Mouse (Mus musculus) ES-Bruce4 (cell line): ENCODE measurements at regions not wholly inside any gene's neighbourhood (a gene's known extent, or its start where the extent isn't known, plus 50 kb on each side); places are given as distances from the start of the nearest gene placed in this dataset.

Experiments used
- H3K27ac ChIP-seq: 2 replicates; pipeline ENCODE4 v1.5.1; 2012; ENCODE audit warnings: low read length, inconsistent platforms; ENCODE audit not compliant: insufficient read depth
- H3K27me3 ChIP-seq: 2 replicates; pipeline ENCODE4 v1.6.1; 2012; ENCODE audit warnings: mild to moderate bottlenecking, low read length, inconsistent platforms; ENCODE audit not compliant: control insufficient read depth, poor library complexity, insufficient read depth, severe bottlenecking
- H3K36me3 ChIP-seq: 2 replicates; pipeline ENCODE4 v1.6.1; 2012; ENCODE audit warnings: inconsistent platforms, mild to moderate bottlenecking, low read length, moderate library complexity; ENCODE audit not compliant: control insufficient read depth, poor library complexity, insufficient read depth, severe bottlenecking
- H3K4me1 ChIP-seq: one replicate; pipeline ENCODE4 v1.8.1; 2011; ENCODE audit warnings: low read length; ENCODE audit not compliant: control insufficient read depth, insufficient read depth
- H3K4me3 ChIP-seq: 2 replicates; pipeline ENCODE4 v1.5.1; 2011; ENCODE audit warnings: low read depth, mild to moderate bottlenecking, low read length
- H3K9ac ChIP-seq: 2 replicates; pipeline ENCODE4 v1.6.1; 2012; ENCODE audit warnings: low read depth, mild to moderate bottlenecking, inconsistent platforms; ENCODE audit not compliant: poor library complexity, severe bottlenecking
- H3K9me3 ChIP-seq: replicated peaks from 2 replicates; pipeline ENCODE4 v1.6.1; 2012; ENCODE audit warnings: mild to moderate bottlenecking, low read length, inconsistent platforms; ENCODE audit not compliant: control insufficient read depth, poor library complexity, insufficient read depth, severe bottlenecking
- CTCF ChIP-seq: IDR thresholded peaks from one replicate; pipeline ENCODE4 v1.8.1; 2011; ENCODE audit warnings: low read depth, low read length
- EP300 ChIP-seq: IDR thresholded peaks from 2 replicates; pipeline ENCODE4 v1.6.1; 2011; ENCODE audit warnings: low read depth, low read length; ENCODE audit not compliant: insufficient read depth
- POLR2A ChIP-seq: IDR thresholded peaks from one replicate; pipeline ENCODE4 v1.8.1; 2011; ENCODE audit warnings: low read length; ENCODE audit not compliant: insufficient read depth

DNA sequence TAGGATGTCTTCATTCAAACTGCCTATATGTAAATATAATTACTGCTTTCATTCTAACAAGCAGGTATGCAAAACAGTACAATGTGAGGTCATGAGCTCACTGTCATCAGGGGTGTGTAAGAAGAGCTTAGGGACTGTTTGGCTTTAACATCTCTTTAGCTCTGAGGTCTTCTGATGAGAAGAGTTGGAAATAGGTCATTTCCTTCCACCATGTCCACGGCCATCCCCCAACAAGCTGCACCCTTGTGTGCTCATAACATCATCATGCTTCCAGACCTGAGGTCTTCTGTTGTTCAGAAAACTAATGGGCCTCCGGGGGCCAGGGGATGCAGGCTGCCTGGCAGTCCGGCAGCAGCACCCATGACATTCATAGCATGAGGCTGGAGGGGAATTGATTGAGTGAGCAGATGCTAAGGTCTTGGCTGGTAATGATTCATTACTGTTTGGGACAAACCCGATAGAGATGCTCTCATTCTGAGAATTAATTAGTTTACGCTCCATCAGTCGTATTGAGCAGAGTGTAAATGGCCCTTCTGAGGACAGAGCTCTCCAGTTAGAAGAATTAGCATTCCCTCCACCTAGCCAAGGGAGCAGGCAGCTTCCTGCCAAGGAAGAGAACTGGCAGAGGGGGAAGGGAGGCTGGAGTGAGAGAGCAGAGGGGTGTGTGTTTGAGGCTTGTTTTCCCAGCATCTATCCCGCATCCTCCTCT lies 64.0 kb downstream of the Rps24 start:
- Histone ChIP-seq H3K4me3 (no peak overlapping the region), H3K9ac (no peak overlapping the region), H3K27me3 (no peaks in the 10 kb centered on the region), H3K4me1 (no peaks in the 10 kb centered on the region), H3K27ac (no peak overlapping the region), H3K9me3 (no peaks in the 10 kb centered on the region), H3K36me3 (no peaks in the 10 kb centered on the region)
- TF ChIP-seq POLR2A (no peak), CTCF (no peak), EP300 (no peak)

DNA sequence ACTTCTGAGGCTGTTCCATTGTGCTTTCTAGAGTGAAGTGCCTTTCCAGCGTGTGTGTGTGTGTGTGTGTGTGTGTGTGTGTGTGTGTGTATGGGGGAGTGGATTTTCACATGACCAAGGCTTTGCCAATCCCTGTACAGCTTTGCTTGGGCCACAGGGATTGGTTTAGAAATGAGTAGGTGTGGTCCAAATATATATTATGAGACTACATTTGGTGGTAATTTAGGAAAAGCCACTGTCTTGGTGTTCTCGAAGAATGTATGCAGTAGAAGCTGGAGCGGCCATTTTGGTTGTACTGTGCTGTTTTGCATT lies 64.5 kb downstream of the Rps24 start:
- Histone ChIP-seq H3K27me3 (no peaks in the 10 kb centered on the region), H3K9me3 (no peaks in the 10 kb centered on the region), H3K4me3 (no peak overlapping the region), H3K36me3 (no peaks in the 10 kb centered on the region), H3K9ac (no peak overlapping the region), H3K27ac (no peak overlapping the region), H3K4me1 (no peaks in the 10 kb centered on the region)
- TF ChIP-seq POLR2A (no peak), EP300 (no peak), CTCF (no peak)

GRCm38 (mm10) chr14:24564801-24565624 lies 78.1 kb downstream of the Rps24 start:
- Histone ChIP-seq H3K9ac (no peak overlapping the region), H3K27me3 (no peaks in the 10 kb centered on the region; the same call in none of the 2 replicates), H3K27ac (no peak overlapping the region), H3K4me1 (no peaks in the 10 kb centered on the region), H3K36me3 (no peaks in the 10 kb centered on the region), H3K4me3 (no peak overlapping the region), H3K9me3 (no peaks in the 10 kb centered on the region)
- TF ChIP-seq POLR2A = no peak
- no peak for TF ChIP-seq EP300
- TF ChIP-seq CTCF = no peak

GRCm38 (mm10) chr14:24565718-24566322 lies 78.9 kb downstream of the Rps24 start:
- no peak overlapping the region for H3K27ac ChIP-seq

DNA sequence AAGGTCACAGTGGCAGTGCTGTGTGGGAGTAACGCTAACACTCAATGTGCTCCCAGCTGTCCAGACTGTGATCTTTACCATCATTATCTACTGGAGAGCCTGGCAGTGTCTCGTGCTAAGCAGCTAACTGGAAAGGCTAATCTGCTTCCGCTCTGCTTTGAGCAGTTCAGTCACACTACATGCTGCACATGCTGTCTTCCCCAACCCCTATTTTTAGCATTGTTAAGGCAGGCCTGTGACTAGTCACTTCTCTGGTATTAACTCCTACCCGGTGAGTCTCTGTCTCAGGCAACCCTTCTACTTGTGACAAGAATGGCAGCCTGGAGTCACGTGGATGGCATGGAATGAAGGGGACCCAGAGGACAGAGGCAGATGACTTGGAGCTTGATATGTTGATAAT lies 88.2 kb downstream of the Rps24 start:
- no peak overlapping the region for H3K9ac ChIP-seq
- no peak overlapping the region for H3K27ac ChIP-seq
- no peak for TF ChIP-seq CTCF
- no peak for TF ChIP-seq POLR2A
- no peaks in the 10 kb centered on the region for H3K36me3 ChIP-seq
- no peaks in the 10 kb centered on the region; the same call in 1 of the 2 replicates for H3K27me3 ChIP-seq
- no peaks in the 10 kb centered on the region for H3K9me3 ChIP-seq
- H3K4me1 ChIP-seq = peaks cover 4% of the 10 kb centered on the region
- H3K4me3 ChIP-seq = no peak overlapping the region

More at GRCm38 (mm10) chr14:24565718-24566322, 78.9 kb downstream of the Rps24 start:
- Histone ChIP-seq H3K9me3 (no peaks in the 10 kb centered on the region), H3K4me3 (no peak overlapping the region), H3K4me1 (no peaks in the 10 kb centered on the region), H3K27me3 (no peaks in the 10 kb centered on the region; the same call in 1 of the 2 replicates), H3K9ac (no peak overlapping the region), H3K36me3 (no peaks in the 10 kb centered on the region)
- TF ChIP-seq POLR2A (no peak), EP300 (no peak), CTCF (no peak)

GRCm38 (mm10) chr14:24578535-24579111 lies 91.7 kb downstream of the Rps24 start:
- H3K27ac ChIP-seq = no peak overlapping the region
- no peak overlapping the region for H3K9ac ChIP-seq
- TF ChIP-seq EP300 (no peak), CTCF (no peak), POLR2A (no peak)
- H3K9me3 ChIP-seq = 0 out of 2 replicates have a peak, but pooled peaks cover 4% of the 10 kb centered on the region
- H3K4me3 ChIP-seq = no peak overlapping the region
- H3K4me1 ChIP-seq = peaks cover 4% of the 10 kb centered on the region
- no peaks in the 10 kb centered on the region for H3K27me3 ChIP-seq
- H3K36me3 ChIP-seq = no peaks in the 10 kb centered on the region
